ENCODE assay signal across 18 mouse cellular contexts in genomic region chr11:35546081-35546822, GRCm38 (mm10).
A peak's percentile ranks its signal among the peaks of the same experiment; 100 is the strongest.
DNase-seq lines count a peak whose midpoint lies in the region; ATAC-seq and TF ChIP-seq lines count a peak whose summit lies in the region.
"Had no signal": no experiment of that assay in that cellular context is flagged by ENCODE, and none has a peak within 500 bp of the region (broad histone marks: within the 10 kb centered on the region; RNA-seq: fewer than 3 reads in every experiment).

No protein-coding gene starts in this region.

- ATAC-seq in midbrain, embryonic 13.5 days: no peak
- ATAC-seq in hindbrain, embryonic 11.5 days (ENCODE audit: low FRiP score): no peak
- ATAC-seq in hindbrain, postnatal 0 days: no peak
- no peak for ATAC-seq in neural tube, embryonic 15.5 days (ENCODE audit: low FRiP score)
- ATAC-seq: intestine, embryonic 16.5 days had no signal

- peaks cover 21% of the 10 kb centered on the region for H3K4me1 ChIP-seq in midbrain, embryonic 13.5 days (replicated peaks)
- H3K4me1 ChIP-seq in midbrain, embryonic 10.5 days: peaks cover 46% of the 10 kb centered on the region
- H3K4me1 ChIP-seq in hindbrain, embryonic 11.5 days (replicated peaks; ENCODE audit: control insufficient read depth, insufficient read depth, low read length): no peaks in the 10 kb centered on the region; the same call in 1 of the 2 replicates
- no peaks in the 10 kb centered on the region for H3K4me1 ChIP-seq in hindbrain, postnatal 0 days (ENCODE audit: insufficient read depth, low read length)
- H3K4me1 ChIP-seq in neural tube, embryonic 15.5 days: peaks cover 28% of the 10 kb centered on the region

- no peak for TF ChIP-seq CTCF in hindbrain, postnatal 0 days (IDR thresholded peaks at IDR 0.05; ENCODE audit: low read depth)

- DNase-seq in midbrain, embryonic 10.5 days (ENCODE audit: low spot score): no peak
- no peak for DNase-seq in hindbrain, embryonic 11.5 days (ENCODE audit: low spot score)
- DNase-seq in hindbrain, postnatal 0 days (ENCODE audit: low spot score): no peak
- DNase-seq in layer of hippocampus, adult 8-10 months (ENCODE audit: low spot score in 2 of 2): no peak
- DNase-seq in left cerebral cortex, postnatal 36 days (ENCODE audit: low spot score in 2 of 2): no peak
- DNase-seq: cerebellum, adult 9-10 months; gastrocnemius, postnatal 25 days; heart, postnatal 10 days; kidney, postnatal 4 days; layer of hippocampus, postnatal 36 days; left cerebral cortex, postnatal 4 days; lung, adult 18-20 months; thymus, adult 18-20 months had no signal

- intact Hi-C loops in left cerebral cortex, postnatal 36 days (cut with DNase I): no loop called here

- H3K9me3 ChIP-seq in midbrain, embryonic 13.5 days: no peaks in the 10 kb centered on the region
- no peaks in the 10 kb centered on the region for H3K9me3 ChIP-seq in midbrain, embryonic 10.5 days (replicated peaks)
- no peaks in the 10 kb centered on the region for H3K9me3 ChIP-seq in hindbrain, embryonic 11.5 days (ENCODE audit: control insufficient read depth, low read length)
- no peaks in the 10 kb centered on the region for H3K9me3 ChIP-seq in hindbrain, postnatal 0 days (ENCODE audit: low read length)
- H3K9me3 ChIP-seq in neural tube, embryonic 15.5 days (replicated peaks): no peaks in the 10 kb centered on the region
- H3K9me3 ChIP-seq: forebrain, embryonic 12.5 days; heart, embryonic 10.5 days had no signal

- 0 out of 2 replicates have a peak overlapping the region, but pooled peaks have one; percentile 1 for H3K4me3 ChIP-seq in midbrain, embryonic 13.5 days (replicated peaks)
- no peak overlapping the region for H3K4me3 ChIP-seq in midbrain, embryonic 10.5 days
- H3K4me3 ChIP-seq in hindbrain, embryonic 11.5 days (ENCODE audit: low read depth, low read length): peak overlapping the region; percentile 8; the same call in 1 of the 2 replicates
- 0 out of 2 replicates have a peak overlapping the region, but pooled peaks have one; percentile 42 for H3K4me3 ChIP-seq in hindbrain, postnatal 0 days (ENCODE audit: low read length)
- H3K4me3 ChIP-seq in neural tube, embryonic 15.5 days (replicated peaks): peak overlapping the region; percentile 45; the same call in 1 of the 2 replicates
- H3K4me3 ChIP-seq: forebrain, embryonic 12.5 days; heart, embryonic 10.5 days had no signal

- no peaks in the 10 kb centered on the region for H3K36me3 ChIP-seq in midbrain, embryonic 13.5 days
- no peaks in the 10 kb centered on the region for H3K36me3 ChIP-seq in midbrain, embryonic 10.5 days
- H3K36me3 ChIP-seq in hindbrain, embryonic 11.5 days (ENCODE audit: control insufficient read depth, insufficient read depth, low read length): no peaks in the 10 kb centered on the region
- no peaks in the 10 kb centered on the region for H3K36me3 ChIP-seq in hindbrain, postnatal 0 days (ENCODE audit: insufficient read depth, low read length)
- no peaks in the 10 kb centered on the region for H3K36me3 ChIP-seq in neural tube, embryonic 15.5 days
- H3K36me3 ChIP-seq: forebrain, embryonic 12.5 days; heart, embryonic 10.5 days had no signal

- peak overlapping the region; percentile 54; the same call in 1 of the 2 replicates for H3K4me2 ChIP-seq in midbrain, embryonic 13.5 days (replicated peaks)
- H3K4me2 ChIP-seq in hindbrain, embryonic 11.5 days (replicated peaks; ENCODE audit: low read depth, low read length): no peak overlapping the region
- H3K4me2 ChIP-seq in hindbrain, postnatal 0 days (ENCODE audit: low read depth, low read length): peak overlapping the region; percentile 74
- peak overlapping the region; percentile 77 for H3K4me2 ChIP-seq in neural tube, embryonic 15.5 days
- H3K4me2 ChIP-seq: forebrain, embryonic 12.5 days had no signal

- H3K27ac ChIP-seq in midbrain, embryonic 13.5 days: no peak overlapping the region
- no peak overlapping the region for H3K27ac ChIP-seq in midbrain, embryonic 10.5 days (replicated peaks)
- H3K27ac ChIP-seq in hindbrain, embryonic 11.5 days (ENCODE audit: low read depth, low read length): peak overlapping the region; percentile 69
- H3K27ac ChIP-seq in hindbrain, postnatal 0 days: no peak overlapping the region
- H3K27ac ChIP-seq in neural tube, embryonic 15.5 days (replicated peaks): no peak overlapping the region
- H3K27ac ChIP-seq: forebrain, embryonic 12.5 days; heart, embryonic 10.5 days had no signal

- H3K9ac ChIP-seq in midbrain, embryonic 13.5 days (replicated peaks): no peak overlapping the region
- no peak overlapping the region for H3K9ac ChIP-seq in hindbrain, embryonic 11.5 days (ENCODE audit: low read depth, low read length)
- no peak overlapping the region for H3K9ac ChIP-seq in hindbrain, postnatal 0 days (replicated peaks; ENCODE audit: low read length)
- no peak overlapping the region for H3K9ac ChIP-seq in neural tube, embryonic 15.5 days (replicated peaks)
- H3K9ac ChIP-seq: forebrain, embryonic 12.5 days had no signal

- H3K27me3 ChIP-seq in midbrain, embryonic 13.5 days: peaks cover 57% of the 10 kb centered on the region
- peaks cover 64% of the 10 kb centered on the region for H3K27me3 ChIP-seq in midbrain, embryonic 10.5 days (ENCODE audit: low read depth, poor library complexity, severe bottlenecking)
- H3K27me3 ChIP-seq in hindbrain, embryonic 11.5 days (ENCODE audit: control insufficient read depth, insufficient read depth, low read length): no peaks in the 10 kb centered on the region
- H3K27me3 ChIP-seq in hindbrain, postnatal 0 days (ENCODE audit: insufficient read depth, low read length): no peaks in the 10 kb centered on the region
- peaks cover 16% of the 10 kb centered on the region for H3K27me3 ChIP-seq in neural tube, embryonic 15.5 days (replicated peaks)

- WGBS in midbrain, embryonic 13.5 days: 54% methylated on average over 7 of the region's 7 CpGs
- WGBS in midbrain, embryonic 10.5 days: 50% methylated on average over 7 of the region's 7 CpGs
- 16% methylated on average over 7 of the region's 7 CpGs for WGBS in hindbrain, embryonic 11.5 days
- 41% methylated on average over 7 of the region's 7 CpGs for WGBS in hindbrain, postnatal 0 days
- WGBS in neural tube, embryonic 15.5 days: 29% methylated on average over 7 of the region's 7 CpGs
